In the genomic region with DNA sequence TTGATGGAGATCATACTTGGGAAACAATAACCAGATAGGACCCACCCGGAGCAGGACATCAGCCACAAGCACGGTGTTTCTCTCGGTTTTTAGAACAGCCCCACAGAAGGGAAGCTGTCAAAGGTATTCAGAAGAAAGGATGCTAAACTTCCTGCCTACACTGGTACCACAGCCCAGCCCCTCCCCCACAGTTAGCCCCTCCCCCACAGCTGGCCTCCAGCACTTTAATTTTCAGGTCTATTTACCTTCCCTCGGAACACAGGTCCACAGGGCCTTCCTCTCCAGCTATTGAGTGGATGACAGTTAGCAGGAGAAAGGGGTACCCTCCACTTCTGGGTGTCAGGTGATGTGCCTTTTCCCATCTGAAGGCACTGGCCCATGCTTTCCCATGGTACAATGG, we compare ENCODE assay signal across 23 mouse cellular contexts. TPM values are rescaled to one million over a fixed set of nuclear protein-coding genes. Genes with fewer than 3 reads are reported as not detected.
"Had no signal": no experiment of that assay in that cellular context is flagged by ENCODE, and none has a peak within 500 bp of the region (broad histone marks: within the 10 kb centered on the region; RNA-seq: fewer than 3 reads in every experiment).

No protein-coding gene starts in this region.

- H3K9ac ChIP-seq: limb, embryonic 13.5 days; liver, embryonic 12.5 days; liver, embryonic 15.5 days; lung, embryonic 15.5 days; midbrain, embryonic 13.5 days; neural tube, embryonic 13.5 days; stomach, embryonic 15.5 days had no signal

- H3K27me3 ChIP-seq: liver, embryonic 15.5 days; lung, embryonic 15.5 days; midbrain, embryonic 13.5 days; neural tube, embryonic 13.5 days; stomach, embryonic 15.5 days had no signal

- H3K36me3 ChIP-seq: limb, embryonic 10.5 days; limb, embryonic 13.5 days; liver, embryonic 12.5 days; liver, embryonic 15.5 days; lung, embryonic 15.5 days; midbrain, embryonic 10.5 days; midbrain, embryonic 13.5 days; neural tube, embryonic 13.5 days; stomach, embryonic 15.5 days had no signal

- H3K4me3 ChIP-seq: limb, embryonic 10.5 days; limb, embryonic 13.5 days; liver, embryonic 12.5 days; liver, embryonic 15.5 days; lung, embryonic 15.5 days; megakaryocyte, embryonic 14.5 days; midbrain, embryonic 10.5 days; midbrain, embryonic 13.5 days; myocyte; neural tube, embryonic 13.5 days; stomach, embryonic 15.5 days had no signal

- H3K4me1 ChIP-seq: limb, embryonic 13.5 days; liver, embryonic 12.5 days; liver, embryonic 15.5 days; lung, embryonic 15.5 days; megakaryocyte, embryonic 14.5 days; midbrain, embryonic 10.5 days; midbrain, embryonic 13.5 days; neural tube, embryonic 13.5 days; stomach, embryonic 15.5 days had no signal

- H3K27ac ChIP-seq: kidney, postnatal 0 days; limb, embryonic 10.5 days; limb, embryonic 13.5 days; liver, embryonic 12.5 days; liver, embryonic 15.5 days; lung, embryonic 15.5 days; midbrain, embryonic 10.5 days; midbrain, embryonic 13.5 days; neural tube, embryonic 13.5 days; stomach, embryonic 15.5 days had no signal

- ATAC-seq: intestine, postnatal 0 days; liver, embryonic 12.5 days; midbrain, embryonic 13.5 days; midbrain, embryonic 16.5 days had no signal

- DNase-seq: kidney, adult 2 months; kidney, postnatal 36 days; liver; lung, adult 18-20 months; lung, postnatal 14 days; retina, postnatal 1 day; right cerebral cortex, postnatal 25 days had no signal

RNA-seq across cellular contexts. Expression of a gene that starts 4.7 kb away (rescaled TPM):
- total RNA-seq: left cerebral cortex, postnatal 25 days had no signal
- polyA plus RNA-seq: kidney, embryonic 14.5 days; kidney, postnatal 0 days; limb, embryonic 10.5 days; limb, embryonic 13.5 days; liver, embryonic 12.5 days; liver, embryonic 15.5 days; lung, embryonic 15.5 days; midbrain, embryonic 10.5 days; midbrain, embryonic 13.5 days; midbrain, embryonic 16.5 days; myocyte; neural tube, embryonic 13.5 days had no signal
